Mouse (Mus musculus) small intestine, adult 2 months (tissue): ENCODE results near the gene Zfp184. TPM values are rescaled to one million over a fixed set of nuclear protein-coding genes. Genes with fewer than 3 reads are reported as not detected.
A peak's percentile ranks its signal among the peaks of the same experiment; 100 is the strongest.

Source experiments
- H3K27ac ChIP-seq: fragments of 200-500 bp; 2 replicates; pipeline ENCODE4 v1.5.1; 2012; ENCODE audit warnings: low read depth, low read length, control low read depth, inconsistent platforms; ENCODE audit not compliant: insufficient read depth
- H3K27me3 ChIP-seq: fragments of 200-500 bp; 2 replicates; pipeline ENCODE4 v1.6.1; 2012; ENCODE audit warnings: mild to moderate bottlenecking, moderate library complexity, low read length, inconsistent platforms; ENCODE audit not compliant: control insufficient read depth, insufficient read depth
- H3K36me3 ChIP-seq: fragments of 200-500 bp; 2 replicates; pipeline ENCODE4 v1.6.1; 2012; ENCODE audit warnings: mild to moderate bottlenecking, low read length, control low read depth, inconsistent platforms; ENCODE audit not compliant: control insufficient read depth, insufficient read depth
- H3K4me1 ChIP-seq: fragments of 200-500 bp; 2 replicates; pipeline ENCODE4 v1.6.1; 2012; ENCODE audit warnings: low read length, inconsistent platforms, mixed read lengths; ENCODE audit not compliant: control insufficient read depth, insufficient read depth, insufficient read length
- H3K4me3 ChIP-seq: fragments of 200-500 bp; 2 replicates; pipeline ENCODE4 v1.5.1; 2012; ENCODE audit warnings: low read depth, mild to moderate bottlenecking, control low read depth, inconsistent platforms, low read length, moderate library complexity
- CTCF ChIP-seq: fragments of 200-500 bp; IDR thresholded peaks from 2 replicates; pipeline ENCODE4 v1.5.1; 2012; ENCODE audit warnings: low read depth, mild to moderate bottlenecking, control low read depth, inconsistent platforms, low read length, moderate library complexity, mixed read lengths; ENCODE audit not compliant: insufficient replicate concordance, insufficient read length; ENCODE audit errors: extremely low read depth
- POLR2A ChIP-seq: fragments of 200-500 bp; IDR thresholded peaks from 2 replicates; pipeline ENCODE4 v1.6.1; 2012; ENCODE audit warnings: low read depth, mild to moderate bottlenecking, control low read depth, inconsistent platforms, low read length, moderate library complexity
- WGBS: fragments of 180-500 bp; shearing (Covaris S2); methylation state at CpG from one replicate; pipeline ENCODE4 v1.1.7; 2018; 5-methylcytosine and 5-hydroxymethylcytosine counted together
- polyA plus RNA-seq: library from polyadenylated mRNA; depleted of rRNA; stranded (reverse); fragments of >200 nt; gene quantifications from 2 replicates; pipeline ENCODE4 v1.2.3, GENCODE M21; 2012

The Zfp184 gene
- polyA plus RNA-seq, 1 experiment: 0.13 TPM

DNA sequence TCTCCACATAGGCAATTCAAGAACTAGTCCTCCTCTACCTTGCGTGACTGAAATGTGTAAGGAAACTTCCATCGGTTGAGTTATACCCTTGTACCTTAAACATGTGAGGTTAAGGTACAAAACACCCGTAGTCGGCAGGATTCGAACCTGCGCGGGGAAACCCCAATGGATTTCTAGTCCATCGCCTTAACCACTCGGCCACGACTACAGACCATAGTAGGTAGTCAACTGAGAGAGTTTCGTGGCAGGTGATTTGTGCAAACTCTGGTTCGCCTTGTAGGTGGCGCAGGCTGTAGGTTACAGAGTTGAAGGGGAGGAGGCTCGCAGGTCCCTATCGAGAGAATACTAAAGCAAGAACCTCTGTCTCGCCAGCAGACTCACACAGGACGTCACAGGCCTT is 7.9 kb upstream of the Zfp184 start:
- Histone ChIP-seq H3K27ac (no peak overlapping the region), H3K4me1 (peaks cover 2% of the 10 kb centered on the region; the same call in 1 of the 2 replicates), H3K36me3 (no peaks in the 10 kb centered on the region), H3K4me3 (peak overlapping the region; percentile 46), H3K27me3 (no peaks in the 10 kb centered on the region)
- WGBS: 14% methylated on average over 17 of the region's 17 CpGs
- TF ChIP-seq CTCF (peak; percentile 6; the same call in 1 of the 2 replicates), POLR2A (no peak)

DNA sequence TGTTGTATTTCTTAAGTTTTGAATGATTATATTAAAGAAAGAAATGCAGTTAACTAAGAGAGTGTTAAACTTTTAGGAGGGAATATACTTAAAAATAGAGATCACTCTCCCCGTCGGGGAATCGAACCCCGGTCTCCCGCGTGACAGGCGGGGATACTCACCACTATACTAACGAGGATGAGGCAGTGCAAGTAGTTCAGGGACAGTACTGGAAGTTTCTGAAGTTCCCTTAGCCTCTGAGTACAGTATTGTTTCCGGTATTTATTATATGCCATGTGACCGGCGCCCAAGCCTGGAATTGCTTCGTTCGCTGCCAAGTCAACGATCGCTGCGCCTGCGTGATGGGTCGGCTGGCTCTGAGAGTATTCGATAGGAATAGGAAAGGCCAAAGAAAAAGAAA is 4.7 kb upstream of the Zfp184 start:
- peak overlapping the region; percentile 31; the same call in 1 of the 2 replicates for H3K27ac ChIP-seq
- peak overlapping the region; percentile 56 for H3K4me3 ChIP-seq
- WGBS: under 1% methylated on average over 19 of the region's 19 CpGs
- TF ChIP-seq POLR2A (no peak), CTCF (no peak)
- no peaks in the 10 kb centered on the region for H3K36me3 ChIP-seq
- H3K27me3 ChIP-seq: no peaks in the 10 kb centered on the region
- peaks cover 2% of the 10 kb centered on the region for H3K4me1 ChIP-seq

DNA sequence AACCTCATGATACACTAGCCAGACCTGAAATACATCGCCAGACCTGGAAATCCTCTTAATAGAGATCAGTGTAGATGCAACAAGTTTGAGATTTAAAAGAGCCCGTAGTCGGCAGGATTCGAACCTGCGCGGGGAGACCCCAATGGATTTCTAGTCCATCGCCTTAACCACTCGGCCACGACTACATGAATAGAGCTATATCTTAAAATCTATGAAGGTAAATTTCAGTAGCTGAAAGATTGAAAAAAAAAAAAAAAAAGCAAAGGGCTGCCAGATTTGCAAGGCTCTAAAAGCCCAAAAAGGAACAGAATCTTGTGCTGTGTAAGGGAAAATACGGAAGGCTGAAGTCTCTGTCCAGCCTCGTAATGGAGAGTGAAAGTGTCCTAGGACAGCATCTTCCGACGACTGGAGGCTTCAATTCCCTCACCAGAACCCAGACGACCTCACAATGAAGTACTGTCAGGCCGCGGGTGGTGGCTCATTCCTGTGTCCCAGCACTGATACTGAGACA is 4.0 kb upstream of the Zfp184 start:
- WGBS: under 1% methylated on average over 16 of the region's 16 CpGs
- Histone ChIP-seq H3K27me3 (no peaks in the 10 kb centered on the region), H3K36me3 (no peaks in the 10 kb centered on the region), H3K4me1 (peaks cover 2% of the 10 kb centered on the region), H3K27ac (0 out of 2 replicates have a peak overlapping the region, but pooled peaks have one; percentile 31), H3K4me3 (peak overlapping the region; percentile 58)
- TF ChIP-seq CTCF (no peak), POLR2A (no peak)

DNA sequence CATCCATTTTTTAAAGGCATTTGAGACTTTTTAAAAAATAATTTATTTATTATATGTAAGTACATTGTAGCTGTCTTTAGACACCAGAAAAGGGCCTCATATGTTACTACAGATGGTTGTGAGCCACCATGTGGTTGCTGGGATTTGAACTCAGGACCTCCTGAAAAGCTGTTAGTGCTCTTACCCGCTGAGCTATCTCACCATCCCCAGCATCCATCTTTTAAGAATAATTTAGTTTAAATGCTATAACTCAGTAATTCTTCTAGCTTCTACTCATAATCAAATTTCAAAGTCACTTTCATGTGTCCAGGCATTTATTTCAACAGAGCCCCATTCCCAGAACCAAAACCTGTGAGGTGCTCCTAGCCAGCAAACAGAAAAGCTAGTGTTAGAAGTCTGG is 1.2 kb upstream of the Zfp184 start:
- no peak overlapping the region for H3K4me3 ChIP-seq
- no peaks in the 10 kb centered on the region for H3K27me3 ChIP-seq
- H3K27ac ChIP-seq: no peak overlapping the region
- TF ChIP-seq POLR2A (no peak), CTCF (no peak)
- 81% methylated on average over 1 of the region's 1 CpGs for WGBS
- peaks cover 2% of the 10 kb centered on the region for H3K4me1 ChIP-seq
- no peaks in the 10 kb centered on the region for H3K36me3 ChIP-seq

- Histone ChIP-seq H3K4me3 (peak overlapping the region; percentile 81), H3K36me3 (no peaks in the 10 kb centered on the region), H3K27ac (no peak overlapping the region), H3K4me1 (peaks cover 2% of the 10 kb centered on the region), H3K27me3 (no peaks in the 10 kb centered on the region)
- TF ChIP-seq CTCF: no peak
- no peak for TF ChIP-seq POLR2A
- WGBS: 1% methylated on average over 7 of the region's 7 CpGs
These were observed 335 bp upstream of the Zfp184 start for GRCm38 (mm10) chr13:21944592-21944925.

- no peaks in the 10 kb centered on the region for H3K36me3 ChIP-seq
- TF ChIP-seq CTCF: no peak
These were observed 24.4 kb downstream of the Zfp184 start for GRCm38 (mm10) chr13:21969269-21969668.

DNA sequence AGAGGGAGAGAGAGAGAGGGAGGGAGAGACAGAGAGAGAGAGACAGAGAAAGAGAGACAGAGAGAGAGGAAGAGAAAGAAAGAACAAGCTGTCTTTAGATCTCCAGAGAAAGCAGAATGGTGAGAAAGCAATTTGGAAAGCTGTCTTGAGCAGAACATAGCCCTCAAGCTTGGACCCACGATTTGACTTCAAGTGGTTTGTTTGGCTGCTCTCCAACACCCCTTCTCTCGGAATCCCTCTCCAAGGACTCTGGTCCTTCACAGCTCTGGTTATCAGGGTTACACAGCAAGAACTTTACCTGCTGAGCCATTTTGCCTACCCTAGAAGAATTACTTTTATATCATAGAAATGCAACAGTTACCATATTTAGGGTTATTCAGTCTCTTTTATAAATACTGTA is 24.9 kb downstream of the Zfp184 start:
- 33% methylated on average over 2 of the region's 2 CpGs for WGBS
- H3K27me3 ChIP-seq: no peaks in the 10 kb centered on the region
- no peak overlapping the region for H3K4me3 ChIP-seq
- no peaks in the 10 kb centered on the region; the same call in 1 of the 2 replicates for H3K4me1 ChIP-seq
- H3K27ac ChIP-seq: no peak overlapping the region
- H3K36me3 ChIP-seq: no peaks in the 10 kb centered on the region
- TF ChIP-seq POLR2A (no peak), CTCF (no peak)

More at GRCm38 (mm10) chr13:21969269-21969668, 24.4 kb downstream of the Zfp184 start:
- Histone ChIP-seq H3K27me3 (no peaks in the 10 kb centered on the region; the same call in 1 of the 2 replicates), H3K4me1 (no peaks in the 10 kb centered on the region; the same call in 1 of the 2 replicates), H3K27ac (no peak overlapping the region), H3K4me3 (no peak overlapping the region)
- WGBS: 44% methylated on average over 1 of the region's 1 CpGs

- TF ChIP-seq CTCF: no peak
- no peak for TF ChIP-seq POLR2A
- 37% methylated on average over 3 of the region's 3 CpGs for whole genome bisulfite sequencing
- no peaks in the 10 kb centered on the region for H3K27me3 ChIP-seq
- no peak overlapping the region for H3K4me3 ChIP-seq
- H3K4me1 ChIP-seq: no peaks in the 10 kb centered on the region; the same call in 1 of the 2 replicates
- H3K36me3 ChIP-seq: no peaks in the 10 kb centered on the region
- H3K27ac ChIP-seq: no peak overlapping the region
These were observed 26.7 kb downstream of the Zfp184 start for GRCm38 (mm10) chr13:21971641-21972040.
